Mouse (Mus musculus): ENCODE results near the gene Rarg.

DNA sequence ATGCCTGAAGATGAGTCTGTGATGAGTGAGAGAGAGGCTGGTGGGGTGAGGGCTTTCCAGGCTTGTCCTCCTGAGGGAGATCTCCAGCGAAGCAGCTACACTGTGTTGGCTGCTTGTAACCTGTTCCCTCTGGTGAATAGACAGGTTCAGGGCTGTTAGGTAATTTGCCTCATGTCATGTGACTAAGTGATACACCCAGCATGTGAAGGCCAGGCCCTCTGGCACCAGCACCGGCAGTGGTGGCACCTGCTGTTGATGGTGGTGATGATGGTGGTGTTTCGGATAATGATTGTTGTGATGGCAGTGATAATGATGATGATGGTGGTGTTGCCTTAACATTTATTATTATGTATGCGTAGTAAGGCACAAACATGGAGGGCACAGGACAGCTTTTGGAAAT is 46.5 kb downstream of the Rarg start:
- TF ChIP-seq CTCF (IDR thresholded peaks at IDR 0.05; ENCODE audit: low read depth, low read length) = no peak
- no peak for TF ChIP-seq POLR2A (IDR thresholded peaks at IDR 0.05; ENCODE audit: borderline replicate concordance, low read depth, low read length)

Data from bone marrow macrophage, adult 2 months (primary cell).